Mouse (Mus musculus): ENCODE measurements at regions not wholly inside any gene's neighbourhood (a gene's known extent, or its start where the extent isn't known, plus 50 kb on each side); places are given as distances from the start of the nearest gene placed in this dataset.

- no peak for DNase-seq (ENCODE audit: low read depth)
These were observed 1258.7 kb upstream of the A1bg start for GRCm38 (mm10) chr15:62181454-62181910.

- DNase-seq (ENCODE audit: low read depth) = no peak
These were observed 1257.9 kb upstream of the A1bg start for GRCm38 (mm10) chr15:62180718-62181117.

DNA sequence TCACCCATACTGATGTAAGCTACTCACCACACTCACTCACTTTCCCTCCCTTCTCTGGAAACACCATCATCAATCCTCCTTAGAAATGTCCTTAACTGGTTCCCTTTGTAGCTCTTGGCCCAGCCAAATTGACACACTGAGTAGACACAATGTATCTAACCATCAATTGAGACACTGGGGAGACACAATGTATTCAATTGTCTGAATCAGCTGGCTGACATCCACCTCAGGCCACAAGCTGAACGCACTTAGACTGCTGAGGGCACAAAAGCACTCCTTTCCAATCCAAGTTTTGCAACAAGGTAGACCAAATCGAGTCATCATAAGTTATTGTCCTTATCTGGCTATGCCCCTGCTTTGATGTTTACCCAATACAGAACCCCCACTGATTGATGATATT is 1257.0 kb upstream of the A1bg start:
- peak; percentile 38 for DNase-seq (ENCODE audit: low read depth)

DNA sequence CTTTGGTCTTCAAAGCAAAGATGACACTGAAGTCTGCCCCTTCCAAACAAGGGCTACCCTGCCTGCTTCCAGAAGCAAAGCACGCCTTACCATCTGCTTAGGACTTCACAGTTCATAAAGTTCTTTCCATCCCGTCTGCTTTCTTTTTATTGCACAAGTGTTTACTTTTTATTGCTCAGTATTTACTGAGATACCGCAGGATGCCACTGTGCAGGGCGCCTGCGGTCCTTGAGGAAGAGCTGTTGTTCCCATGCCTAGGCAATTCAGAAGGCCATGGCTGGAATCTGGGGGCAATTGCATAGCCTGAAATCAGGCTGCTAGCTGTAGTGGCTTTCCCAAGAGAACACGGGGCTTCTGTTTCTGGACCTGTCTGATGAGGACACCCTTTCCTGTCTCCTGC is 1255.8 kb upstream of the A1bg start:
- no peak for DNase-seq (ENCODE audit: low read depth)

DNA sequence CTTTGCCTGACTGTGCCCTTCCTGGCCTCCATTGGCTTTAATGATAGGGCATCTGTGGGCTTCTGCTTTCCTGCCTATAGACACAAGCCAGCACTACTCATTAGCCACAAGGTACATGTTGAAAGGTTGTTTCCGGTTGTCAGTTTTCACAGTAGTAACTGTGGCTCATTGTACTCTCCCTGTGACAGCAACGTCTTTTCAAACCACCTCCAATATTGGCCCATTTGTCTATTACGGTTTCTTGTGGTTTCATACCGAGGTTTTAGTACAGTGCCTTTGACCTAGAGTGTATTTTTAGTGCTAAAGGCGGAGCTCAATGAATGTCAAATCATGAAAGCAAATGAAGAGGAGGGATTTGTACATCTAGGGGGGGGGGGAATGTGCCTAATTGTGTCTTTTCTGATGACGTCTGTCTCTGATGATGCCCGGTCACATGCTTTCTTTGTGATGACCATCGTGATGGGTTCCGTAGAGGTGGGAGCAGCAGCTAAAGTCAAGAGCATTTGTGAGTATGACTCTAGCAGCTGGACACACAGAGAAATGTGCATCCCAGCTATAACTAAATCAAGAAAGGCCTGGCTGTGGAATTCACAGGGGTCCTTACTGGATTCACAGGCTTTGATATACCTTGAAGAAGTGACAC is 1255.1 kb upstream of the A1bg start:
- no peak for DNase-seq (ENCODE audit: low read depth)

GRCm38 (mm10) chr15:62176076-62176475 is 1253.3 kb upstream of the A1bg start:
- no peak for DNase-seq (ENCODE audit: low read depth)

GRCm38 (mm10) chr15:62173633-62174543 is 1251.1 kb upstream of the A1bg start:
- no peak for DNase-seq (ENCODE audit: low read depth)

GRCm38 (mm10) chr15:62171632-62172031 is 1248.8 kb upstream of the A1bg start:
- no peak for DNase-seq (ENCODE audit: low read depth)

GRCm38 (mm10) chr15:62171167-62171566 is 1248.4 kb upstream of the A1bg start:
- DNase-seq (ENCODE audit: low read depth) = no peak

- no peak for DNase-seq (ENCODE audit: low read depth)
These were observed 1247.5 kb upstream of the A1bg start for GRCm38 (mm10) chr15:62170337-62170736.

DNA sequence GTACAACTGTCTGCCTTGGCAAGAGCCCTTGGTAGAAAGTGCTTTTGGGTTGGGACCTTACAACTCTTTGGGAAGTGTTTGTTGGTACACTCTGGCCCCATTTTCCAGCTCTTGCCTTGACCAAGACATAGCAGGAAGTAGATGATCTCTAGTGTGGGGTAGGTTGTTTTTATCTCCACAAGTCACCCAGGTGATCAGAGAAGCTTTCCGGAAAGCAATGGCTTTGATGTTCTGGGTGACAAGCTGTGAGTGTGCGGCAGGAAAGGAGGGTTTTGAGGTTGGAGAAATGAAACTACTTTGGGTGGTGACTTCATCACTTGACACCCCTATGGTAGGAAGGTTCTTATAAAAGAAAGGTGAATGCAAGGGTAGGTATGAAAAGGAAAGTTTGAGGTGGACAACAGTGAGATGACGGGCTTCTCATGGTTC is 1246.8 kb upstream of the A1bg start:
- DNase-seq (ENCODE audit: low read depth) = no peak

DNA sequence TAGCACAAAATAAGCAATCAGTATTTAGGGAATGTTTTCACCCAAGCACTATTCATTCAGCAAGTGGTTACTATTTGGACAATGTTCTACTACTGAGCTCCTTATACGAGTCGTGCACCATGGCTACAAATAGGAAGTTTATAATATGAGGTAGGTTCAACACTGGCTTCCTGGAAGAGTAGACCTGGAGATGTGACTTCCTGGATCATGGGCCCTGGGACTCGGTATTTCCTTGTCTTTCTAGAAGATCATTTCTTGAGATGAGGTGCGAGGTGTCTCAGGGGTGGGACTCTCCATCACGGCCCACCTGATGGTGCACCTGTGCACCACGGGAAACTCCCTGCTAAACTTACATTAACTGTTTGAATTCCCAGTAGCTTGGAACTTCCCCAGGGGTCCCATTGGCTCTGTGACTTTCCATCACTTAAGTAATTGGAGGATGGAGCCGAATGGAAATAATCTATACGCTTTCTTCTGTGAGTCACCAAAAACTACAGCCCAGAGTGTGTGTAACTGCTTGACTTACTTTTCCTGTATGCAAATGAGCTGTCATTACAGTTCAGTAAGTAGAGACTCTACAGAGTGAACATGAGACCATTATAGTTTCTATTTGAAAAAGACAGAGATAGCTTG is 1246.3 kb upstream of the A1bg start:
- no peak for DNase-seq (ENCODE audit: low read depth)

DNA sequence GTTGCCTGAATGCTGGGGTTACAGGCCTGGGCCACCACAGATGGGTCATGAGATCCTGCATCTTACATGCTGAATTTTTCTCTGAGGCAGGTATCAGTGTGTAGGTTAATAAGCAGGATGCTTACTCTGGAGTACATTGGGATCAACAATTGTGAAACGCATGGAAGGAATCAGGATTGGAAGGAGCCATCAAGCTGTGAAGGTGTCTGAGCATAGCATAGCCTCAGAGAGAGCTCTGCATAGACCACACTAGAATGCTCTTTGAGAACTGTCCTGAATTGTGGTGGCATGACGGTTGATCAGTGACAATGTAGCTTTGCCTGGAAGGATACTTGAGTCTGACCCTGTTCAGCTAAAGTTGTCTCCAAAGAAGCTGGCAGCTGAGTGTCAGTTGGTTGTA is 1245.7 kb upstream of the A1bg start:
- DNase-seq (ENCODE audit: low read depth) = no peak

- no peak for DNase-seq (ENCODE audit: low read depth)
These were observed 1244.0 kb upstream of the A1bg start for GRCm38 (mm10) chr15:62166786-62167185.

- DNase-seq (ENCODE audit: low read depth) = no peak
These were observed 1243.2 kb upstream of the A1bg start for GRCm38 (mm10) chr15:62165826-62166500.

GRCm38 (mm10) chr15:62164766-62165410 is 1242.1 kb upstream of the A1bg start:
- DNase-seq (ENCODE audit: low read depth) = no peak

DNA sequence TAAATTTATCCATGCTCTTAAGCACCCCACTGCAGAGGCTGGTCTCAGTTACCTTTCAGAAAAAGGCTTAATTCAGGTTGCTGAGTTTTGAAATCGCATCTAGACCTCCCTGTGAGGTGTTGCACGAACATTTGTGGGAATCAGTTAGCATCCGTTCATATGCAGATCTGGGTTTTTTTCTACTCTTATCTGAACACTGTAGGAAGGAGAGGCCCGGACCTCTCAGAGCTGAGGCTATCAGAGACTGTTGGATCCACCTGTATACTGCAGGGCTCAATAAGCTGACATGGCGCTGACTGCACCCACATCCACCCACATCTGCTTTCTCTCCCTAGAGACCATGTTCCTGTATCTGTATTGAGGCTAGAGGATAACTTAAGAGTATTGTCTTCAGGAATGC is 1240.4 kb upstream of the A1bg start:
- no peak for DNase-seq (ENCODE audit: low read depth)

DNA sequence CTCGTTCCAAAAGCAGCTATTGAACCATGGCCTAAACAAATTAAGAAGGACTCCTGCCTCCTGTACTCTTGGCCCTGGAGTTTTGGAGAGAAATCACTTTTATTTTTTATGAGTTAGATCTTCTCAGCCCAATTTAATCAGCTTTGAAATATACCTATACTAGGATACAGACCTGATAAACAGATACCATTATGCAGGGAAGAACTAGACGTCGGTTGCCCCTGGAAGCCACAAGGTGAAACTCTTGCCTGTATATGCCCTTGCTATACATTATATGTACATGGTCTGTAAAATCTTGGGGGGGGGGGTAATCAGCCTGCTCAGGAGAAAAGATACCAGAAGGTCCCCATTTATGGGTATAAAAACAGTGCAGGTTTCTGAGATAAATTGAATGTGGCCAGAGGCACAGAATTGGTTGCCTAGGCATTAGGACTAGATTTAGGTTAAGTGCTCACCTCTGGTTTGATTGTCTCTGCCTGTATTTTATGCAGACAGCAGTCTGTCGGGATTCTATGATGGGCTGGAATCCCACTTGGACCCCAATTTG is 1239.9 kb upstream of the A1bg start:
- no peak for DNase-seq (ENCODE audit: low read depth)

DNA sequence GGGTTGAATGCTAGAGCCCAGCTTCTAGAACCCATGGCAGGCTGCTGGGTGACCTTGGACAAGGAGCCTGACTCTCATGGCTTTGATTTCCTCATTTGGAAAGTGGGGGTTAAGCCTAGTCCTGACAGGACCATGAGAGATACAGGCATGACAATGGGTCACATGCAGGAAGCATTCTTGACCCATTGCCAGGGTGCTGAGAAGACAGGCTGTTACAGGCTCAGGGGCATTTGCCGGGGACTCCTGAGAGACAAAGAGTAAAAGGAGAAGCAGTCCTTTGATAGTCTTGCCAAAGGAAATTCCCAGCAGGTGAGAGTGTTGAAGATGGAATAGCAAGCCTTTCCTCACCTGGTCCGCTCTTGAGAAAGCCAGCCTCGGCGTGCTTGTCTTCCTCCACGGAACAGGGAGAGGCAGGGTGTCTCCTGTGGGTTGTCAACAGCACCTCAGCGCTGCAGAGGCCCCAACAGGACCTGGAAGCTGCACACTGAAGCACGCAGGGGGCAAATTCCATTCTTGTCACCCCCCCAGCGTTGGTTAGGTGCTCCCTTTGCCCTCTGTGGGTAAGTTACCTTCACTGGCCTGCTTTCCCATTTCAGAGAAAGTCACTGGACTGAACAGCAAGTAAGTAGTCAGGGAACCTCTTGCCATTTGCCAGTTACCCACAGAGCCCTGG is 1239.3 kb upstream of the A1bg start:
- DNase-seq (ENCODE audit: low read depth) = no peak

DNA sequence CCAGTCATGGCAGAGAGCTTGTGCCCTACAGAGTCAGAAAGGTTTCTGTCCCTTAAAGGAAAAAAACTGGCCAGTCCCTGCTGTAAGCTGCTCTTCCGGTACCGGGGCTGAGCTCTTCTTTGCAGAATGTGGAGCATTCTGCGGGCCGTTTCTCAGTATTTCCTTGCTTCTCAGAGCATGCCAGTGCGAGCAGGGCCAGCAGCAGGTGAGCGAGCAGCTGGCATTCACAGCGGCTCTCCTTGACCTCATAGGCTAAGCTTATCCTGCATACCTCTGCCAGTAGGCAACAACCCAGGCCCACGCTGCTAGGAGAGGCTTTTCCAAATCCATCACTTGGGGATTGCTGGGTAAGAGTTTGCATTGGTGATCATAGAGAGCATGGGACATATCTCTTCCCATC is 1238.2 kb upstream of the A1bg start:
- DNase-seq (ENCODE audit: low read depth) = no peak
